Comparison of ENCODE assay signal across 17 mouse cellular contexts in the genomic region with DNA sequence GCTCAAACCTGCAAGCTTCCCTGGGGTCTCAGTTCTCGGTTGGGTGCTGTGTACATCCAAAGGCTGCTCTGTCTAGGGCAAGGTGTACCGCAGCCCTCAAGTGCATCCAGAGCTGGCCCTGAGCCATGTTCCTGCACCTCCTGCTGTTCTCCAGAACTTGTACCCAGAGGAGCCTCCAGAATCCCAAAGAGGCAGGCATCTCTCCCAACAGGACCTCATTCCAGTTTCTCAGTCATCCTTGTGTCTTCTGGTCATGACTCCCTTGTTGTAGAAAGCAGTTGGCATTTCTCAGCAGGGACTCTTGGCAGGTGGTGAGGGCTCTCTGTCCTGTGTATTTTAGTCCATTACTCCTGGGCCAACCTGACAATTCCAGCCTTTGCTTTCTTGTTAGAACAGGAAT.
A peak's percentile ranks its signal among the peaks of the same experiment; 100 is the strongest.
DNase-seq lines count a peak whose midpoint lies in the region; ATAC-seq and TF ChIP-seq lines count a peak whose summit lies in the region.
"Had no signal": no experiment of that assay in that cellular context is flagged by ENCODE, and none has a peak within 500 bp of the region (broad histone marks: within the 10 kb centered on the region; RNA-seq: fewer than 3 reads in every experiment).

No protein-coding gene starts in this region.

- TF ChIP-seq CTCF in cerebellum, adult 2 months (IDR thresholded peaks at IDR 0.05; ENCODE audit: borderline replicate concordance, insufficient read depth, low read depth, low read length): no peak
- TF ChIP-seq CTCF in stomach, postnatal 0 days (IDR thresholded peaks at IDR 0.05; ENCODE audit: low read depth): no peak

- no peaks in the 10 kb centered on the region for H3K27me3 ChIP-seq in limb, embryonic 12.5 days
- H3K27me3 ChIP-seq in limb, embryonic 10.5 days (ENCODE audit: low read depth, poor library complexity, severe bottlenecking): no peaks in the 10 kb centered on the region
- H3K27me3 ChIP-seq in cerebellum, adult 2 months (ENCODE audit: control insufficient read depth, insufficient read depth, low read length): no peaks in the 10 kb centered on the region
- no peaks in the 10 kb centered on the region for H3K27me3 ChIP-seq in stomach, postnatal 0 days (ENCODE audit: control insufficient read depth, insufficient read depth, low read length)
- H3K27me3 ChIP-seq: forebrain, embryonic 12.5 days; heart, embryonic 15.5 days; hindbrain, embryonic 15.5 days had no signal

- 76% methylated on average over 2 of the region's 2 CpGs for WGBS in limb, embryonic 12.5 days
- 87% methylated on average over 2 of the region's 2 CpGs for WGBS in limb, embryonic 10.5 days
- 30% methylated on average over 2 of the region's 2 CpGs for WGBS in cerebellum, adult 2 months
- WGBS in stomach, postnatal 0 days: 89% methylated on average over 2 of the region's 2 CpGs

- peak overlapping the region; percentile 77 for H3K27ac ChIP-seq in limb, embryonic 12.5 days
- H3K27ac ChIP-seq in limb, embryonic 10.5 days: no peak overlapping the region
- peak overlapping the region; percentile 50 for H3K27ac ChIP-seq in cerebellum, adult 2 months (ENCODE audit: insufficient read depth, low read length)
- no peak overlapping the region for H3K27ac ChIP-seq in stomach, postnatal 0 days (replicated peaks)
- H3K27ac ChIP-seq: forebrain, embryonic 12.5 days; heart, embryonic 15.5 days; hindbrain, embryonic 15.5 days; midbrain, embryonic 10.5 days had no signal

- no peak overlapping the region for H3K9ac ChIP-seq in limb, embryonic 12.5 days (replicated peaks)
- no peak overlapping the region for H3K9ac ChIP-seq in stomach, postnatal 0 days (ENCODE audit: low read length)
- H3K9ac ChIP-seq: forebrain, embryonic 12.5 days; heart, embryonic 15.5 days; hindbrain, embryonic 15.5 days; liver, postnatal 0 days had no signal

- H3K36me3 ChIP-seq in limb, embryonic 12.5 days: 0 out of 2 replicates have a peak, but pooled peaks cover 4% of the 10 kb centered on the region
- H3K36me3 ChIP-seq in limb, embryonic 10.5 days: 0 out of 2 replicates have a peak, but pooled peaks cover 2% of the 10 kb centered on the region
- H3K36me3 ChIP-seq in stomach, postnatal 0 days (ENCODE audit: control insufficient read depth, insufficient read depth, low read length): no peaks in the 10 kb centered on the region
- H3K36me3 ChIP-seq: heart, embryonic 15.5 days had no signal

- H3K4me2 ChIP-seq in limb, embryonic 12.5 days: no peak overlapping the region
- H3K4me2 ChIP-seq in stomach, postnatal 0 days (replicated peaks; ENCODE audit: low read depth): no peak overlapping the region
- H3K4me2 ChIP-seq: forebrain, embryonic 12.5 days; heart, embryonic 15.5 days; hindbrain, embryonic 15.5 days; liver, embryonic 11.5 days had no signal

- DNase-seq in limb, embryonic 10.5 days (ENCODE audit: low spot score): no peak
- peak; percentile 74 to 77 for DNase-seq in cerebellum, adult 2 months
- DNase-seq in cerebellum, postnatal 36 days: peak; percentile 62 to 66
- no peak for DNase-seq in thymus, postnatal 25 days
- DNase-seq in layer of hippocampus, postnatal 36 days: no peak
- no peak for DNase-seq in stomach, postnatal 0 days (ENCODE audit: low spot score)
- DNase-seq: adrenal gland, adult 8-10 months; heart, postnatal 36 days had no signal

- no peak for TF ChIP-seq EP300 in stomach, postnatal 0 days (optimal IDR thresholded peaks at IDR 0.05)

- no peak overlapping the region for H3K4me3 ChIP-seq in limb, embryonic 12.5 days (replicated peaks)
- no peak overlapping the region for H3K4me3 ChIP-seq in limb, embryonic 10.5 days
- H3K4me3 ChIP-seq in cerebellum, adult 2 months (replicated peaks; ENCODE audit: insufficient read depth, low read depth, low read length): no peak overlapping the region
- no peak overlapping the region for H3K4me3 ChIP-seq in stomach, postnatal 0 days (ENCODE audit: low read depth, low read length)
- H3K4me3 ChIP-seq: erythroblast, embryonic 14.5 days; forebrain, embryonic 12.5 days; heart, embryonic 15.5 days; hindbrain, embryonic 15.5 days; midbrain, embryonic 10.5 days had no signal

- peaks cover 4% of the 10 kb centered on the region; the same call in 1 of the 2 replicates for H3K9me3 ChIP-seq in limb, embryonic 12.5 days
- no peaks in the 10 kb centered on the region; the same call in 1 of the 2 replicates for H3K9me3 ChIP-seq in limb, embryonic 10.5 days (replicated peaks)
- H3K9me3 ChIP-seq in stomach, postnatal 0 days (ENCODE audit: control insufficient read depth, low read length): no peaks in the 10 kb centered on the region
- H3K9me3 ChIP-seq: forebrain, embryonic 12.5 days; heart, embryonic 15.5 days; hindbrain, embryonic 15.5 days; midbrain, embryonic 10.5 days had no signal

- ATAC-seq in limb, embryonic 12.5 days (ENCODE audit: insufficient number of reproducible peaks, insufficient read depth, low FRiP score, low TSS enrichment, low read depth): no peak
- ATAC-seq in stomach, postnatal 0 days (ENCODE audit: low FRiP score, low TSS enrichment): no peak
- ATAC-seq: activated CD4-positive, CD25-positive, alpha-beta regulatory T cell, adult 4 months had no signal

- no peak for TF ChIP-seq POLR2A in cerebellum, adult 2 months (IDR thresholded peaks at IDR 0.05; ENCODE audit: borderline replicate concordance, insufficient read depth, low read length)

- H3K4me1 ChIP-seq in limb, embryonic 12.5 days (replicated peaks): peaks cover 47% of the 10 kb centered on the region
- peaks cover 34% of the 10 kb centered on the region for H3K4me1 ChIP-seq in limb, embryonic 10.5 days
- peaks cover 33% of the 10 kb centered on the region for H3K4me1 ChIP-seq in cerebellum, adult 2 months (ENCODE audit: control insufficient read depth, insufficient read depth, low read length)
- H3K4me1 ChIP-seq in stomach, postnatal 0 days (replicated peaks; ENCODE audit: control insufficient read depth, insufficient read depth): 0 out of 2 replicates have a peak, but pooled peaks cover 3% of the 10 kb centered on the region

Comparison
In these comparisons a context has a peak if more than half of its experiments do, and no peak if none do; other contexts are left out.
1. H3K27ac ChIP-seq: peak in limb, embryonic 12.5 days (single experiment) and cerebellum, adult 2 months (single experiment); none in limb, embryonic 10.5 days (single experiment) and stomach, postnatal 0 days (single experiment).
2. DNase-seq: peak in cerebellum, adult 2 months (2 of 2) and cerebellum, postnatal 36 days (2 of 2); none in limb, embryonic 10.5 days (single experiment), thymus, postnatal 25 days (single experiment), layer of hippocampus, postnatal 36 days (0 of 2) and stomach, postnatal 0 days (single experiment).